Mouse (Mus musculus) CD4-positive, CD25-positive, alpha-beta regulatory T cell, adult 2 months (primary cell): ENCODE data around the gene Olfr655.
A peak's percentile ranks its signal among the peaks of the same experiment; 100 is the strongest.

Source experiments
- DNase-seq: peaks from one replicate; pipeline ENCODE4 v3.0.0-alpha.2; 2012; ENCODE audit warnings: low read depth, low spot score

Olfr655 gene

GRCm38 (mm10) chr7:104601679-104602078, at the start of gene Olfr655:
Gene Olfr655 (minus strand): TSS chr7:104601779.
- no peak for DNase-seq

- DNase-seq: peak; percentile 71
Observed at GRCm38 (mm10) chr7:104646841-104647482, 45.4 kb upstream of the Olfr655 start, which contains the start of gene Olfr658. Gene Olfr658 (minus strand): TSS chr7:104647305.

- no peak for DNase-seq
Observed at GRCm38 (mm10) chr7:104624494-104624893, 22.9 kb upstream of the Olfr655 start, which contains the start of gene Olfr657. Gene Olfr657 (plus strand): TSS chr7:104624794.

DNA sequence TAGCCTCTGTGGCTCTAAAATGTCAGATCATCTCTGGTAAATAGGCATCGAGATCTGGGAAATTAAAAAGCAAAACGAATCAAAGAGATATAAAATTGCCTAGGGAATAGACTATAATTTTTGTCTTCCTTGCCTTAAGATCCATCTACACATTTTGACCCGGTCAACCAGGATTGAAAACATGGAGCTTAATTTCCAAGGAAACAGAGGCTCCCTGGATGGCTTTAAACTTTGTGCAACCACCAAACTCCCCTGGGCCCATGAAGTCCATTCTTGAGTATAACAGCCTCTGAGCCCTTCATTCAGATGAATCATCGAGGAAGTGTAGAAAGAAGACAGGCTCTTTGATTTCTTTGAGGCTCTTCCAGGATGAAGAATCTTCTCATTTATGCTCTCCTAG, 12.1 kb upstream of the Olfr655 start, which contains the start of gene Olfr656:
Gene Olfr656, plus strand, starts transcription at position 301 of the 400 bp plus-strand sequence.
- DNase-seq: no peak

DNA sequence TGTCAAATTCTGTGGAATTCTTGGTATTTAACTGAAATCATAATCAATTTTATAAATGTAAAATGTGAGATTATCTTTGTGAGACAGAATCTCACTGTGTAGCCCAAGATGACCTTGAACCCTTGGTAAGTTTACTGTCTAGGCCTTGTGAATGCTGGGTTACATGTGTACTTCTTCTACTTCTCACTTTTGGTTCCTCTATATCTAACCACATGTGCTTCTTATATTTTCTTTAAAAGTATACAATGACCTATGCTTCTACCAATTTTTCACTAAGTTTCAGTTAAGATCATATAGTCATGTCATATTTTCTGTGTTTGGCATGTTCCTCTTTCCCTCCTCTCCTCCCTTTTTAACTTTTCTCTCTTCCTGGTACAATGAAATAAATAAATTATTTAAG, 3.1 kb upstream of the Olfr655 start:
- DNase-seq: no peak

- peak; percentile 84 for DNase-seq
Observed at GRCm38 (mm10) chr7:104603173-104603572, 1.6 kb upstream of the Olfr655 start.

- no peak for DNase-seq
Observed at GRCm38 (mm10) chr7:104588274-104588673, 13.3 kb downstream of the Olfr655 start.

GRCm38 (mm10) chr7:104586725-104587124, 14.9 kb downstream of the Olfr655 start, which contains the start of gene Olfr654:
Gene Olfr654 (plus strand): TSS chr7:104587025.
- no peak for DNase-seq

- no peak for DNase-seq
Observed at GRCm38 (mm10) chr7:104581429-104581828, 20.1 kb downstream of the Olfr655 start.

DNA sequence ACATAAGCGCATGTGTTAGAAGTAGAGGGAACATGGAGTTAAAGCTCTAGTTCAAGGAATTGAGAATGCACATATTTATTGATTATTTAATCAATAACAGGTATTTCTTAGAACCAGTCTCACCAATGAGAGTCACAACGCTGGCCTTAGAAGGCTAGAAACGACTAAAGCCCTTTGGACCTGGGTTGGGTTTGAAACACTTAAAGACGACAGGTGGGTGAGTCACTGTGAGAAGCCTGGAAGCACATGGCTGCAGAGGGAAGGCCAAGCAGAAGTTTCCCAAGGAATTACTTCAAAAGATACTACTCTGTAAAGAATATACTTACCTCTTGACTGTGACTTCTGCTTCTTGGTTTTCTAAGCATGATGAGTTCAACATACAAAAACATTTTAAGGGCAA, 20.7 kb downstream of the Olfr655 start:
- no peak for DNase-seq

- no peak for DNase-seq
Observed at GRCm38 (mm10) chr7:104577014-104577413, 24.6 kb downstream of the Olfr655 start, which contains the start of gene Olfr653. Gene Olfr653 (plus strand): TSS chr7:104577314.

- DNase-seq: no peak
Observed at GRCm38 (mm10) chr7:104560601-104561000, 41.0 kb downstream of the Olfr655 start, which contains the start of gene Olfr652. Gene Olfr652 (plus strand): TSS chr7:104560901.

- no peak for DNase-seq
Observed at GRCm38 (mm10) chr7:104552700-104553099, 48.9 kb downstream of the Olfr655 start.

DNA sequence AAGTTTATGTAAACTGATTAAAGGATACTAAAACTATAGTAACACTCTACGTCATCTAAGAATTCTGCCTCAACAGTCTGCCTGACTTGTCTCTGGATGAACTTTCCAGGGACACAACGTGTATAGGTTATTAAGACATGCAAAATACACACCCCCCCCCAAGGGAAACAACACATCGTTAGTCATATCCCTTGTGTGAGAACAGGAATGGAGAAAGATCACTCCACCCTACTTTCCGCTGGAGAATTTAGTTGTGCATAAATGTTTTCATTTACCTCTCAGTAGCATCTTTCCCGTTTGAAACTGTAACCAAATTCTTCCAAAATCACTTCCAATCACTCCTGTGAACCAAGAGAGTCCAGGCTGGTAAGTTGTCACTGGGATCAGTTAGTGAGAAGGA, 51.7 kb downstream of the Olfr655 start, which contains the start of gene Olfr651:
Gene Olfr651, plus strand, starts transcription at position 301 of the 400 bp plus-strand sequence.
- DNase-seq: no peak
